Mouse (Mus musculus): ENCODE results near the gene Ednra.
"Not testable (repeated sequence)": the region's sequence is repeated elsewhere in the genome, so short reads cannot be mapped to it uniquely, and the experiment has no call there.

Gene Ednra

DNA sequence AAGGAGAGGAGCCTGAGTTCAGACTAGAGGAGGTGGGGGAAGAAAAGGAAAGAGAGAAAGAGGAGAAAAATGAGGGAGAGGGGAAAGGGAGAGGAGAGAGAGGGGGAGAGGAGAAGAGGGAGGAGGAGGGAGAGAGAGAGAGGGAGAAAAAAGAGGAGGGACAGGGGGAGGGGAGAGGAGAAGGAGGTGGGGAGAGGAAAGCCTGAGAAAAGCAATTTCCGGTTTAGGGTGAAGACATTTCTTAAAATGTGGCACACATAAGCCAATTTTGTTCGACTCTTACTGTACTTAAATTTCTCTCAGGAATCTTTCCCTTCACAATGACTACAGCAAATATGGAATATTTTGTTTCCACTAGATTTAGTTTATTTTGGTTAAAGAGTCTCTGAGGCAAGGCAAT is 5.3 kb downstream of the Ednra start:
- no peak for DNase-seq (ENCODE audit: low spot score in 2 of 2)

DNA sequence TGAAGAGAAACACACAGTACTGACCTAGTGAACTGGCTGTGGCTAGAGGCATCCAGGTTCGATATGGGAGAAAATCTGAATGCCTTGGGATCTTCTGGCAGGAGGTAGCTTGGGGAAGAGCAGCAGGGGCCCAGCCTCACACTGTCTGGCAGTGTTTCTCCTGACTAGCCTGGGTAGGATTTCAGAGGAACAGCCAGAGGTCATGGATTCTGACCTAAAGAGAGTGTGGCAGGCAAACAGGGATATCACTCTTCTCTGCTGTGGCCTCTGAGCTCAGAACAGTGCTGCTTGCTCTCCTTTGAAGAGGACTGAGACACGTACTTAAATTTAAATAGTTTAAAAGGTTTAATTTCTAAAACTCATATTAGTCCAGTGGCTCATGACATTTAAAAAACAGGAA is 7.2 kb downstream of the Ednra start:
- no peak for DNase-seq (ENCODE audit: low spot score in 2 of 2)

DNA sequence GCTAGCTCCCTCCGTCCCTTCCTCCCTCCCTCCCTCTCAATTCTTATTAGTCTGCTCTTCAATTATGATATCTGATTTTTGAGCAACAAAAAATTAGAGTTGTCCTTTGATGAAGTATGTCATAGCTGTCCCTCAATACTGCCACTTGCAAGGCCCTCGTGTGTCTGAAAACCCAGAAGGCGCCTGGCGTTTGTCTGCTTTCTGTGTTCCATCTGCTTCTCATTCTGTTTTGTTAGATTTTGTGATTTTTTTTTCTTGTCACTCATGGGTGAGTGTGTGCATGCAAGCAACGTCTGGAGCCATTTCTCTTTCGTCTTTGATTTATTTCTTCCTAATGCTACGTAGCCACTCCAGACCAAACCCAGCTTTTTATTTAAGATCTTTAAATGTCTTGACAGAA is 9.8 kb downstream of the Ednra start:
- no peak for DNase-seq (ENCODE audit: low spot score in 2 of 2)

DNA sequence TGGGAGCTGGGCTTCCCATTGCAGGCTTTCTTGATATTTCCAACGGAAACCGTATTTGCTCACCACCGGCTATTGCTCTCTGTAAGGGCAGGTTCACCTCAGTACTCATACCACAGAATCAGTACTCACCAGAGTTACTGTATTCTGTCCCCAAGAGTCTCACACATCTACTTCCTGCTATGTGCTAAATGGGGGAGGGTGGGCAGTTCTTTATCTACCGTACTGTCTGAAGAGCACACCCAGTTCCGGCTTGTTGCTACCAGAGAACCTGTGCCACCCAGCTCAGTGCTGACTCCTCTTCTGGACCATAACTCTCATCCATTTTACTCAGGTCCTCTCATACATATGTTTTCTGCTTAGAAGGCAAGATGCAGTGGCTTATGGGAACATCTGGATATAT is 10.6 kb downstream of the Ednra start:
- no peak for DNase-seq (ENCODE audit: low spot score in 2 of 2)

DNA sequence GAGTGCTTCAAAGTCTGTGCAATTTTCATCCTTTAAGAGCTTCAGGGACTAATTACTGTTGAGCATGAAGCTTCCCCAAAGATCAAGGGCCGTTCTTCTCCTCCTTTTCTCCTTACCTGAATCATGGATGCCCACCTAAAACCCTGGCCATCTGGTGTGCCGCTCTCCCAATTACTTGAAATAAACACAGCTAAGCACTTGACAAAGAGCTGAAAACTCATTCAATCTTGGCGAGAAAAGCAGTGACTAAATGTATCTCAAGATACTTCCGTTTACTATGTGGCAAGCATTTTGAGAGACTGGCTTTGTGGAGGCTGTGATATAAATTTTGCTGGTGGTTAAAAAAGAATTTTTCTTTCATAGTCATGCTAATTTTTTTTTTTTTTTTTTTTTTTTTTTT is 19.5 kb downstream of the Ednra start:
- no peak for DNase-seq (ENCODE audit: low spot score in 2 of 2)

DNA sequence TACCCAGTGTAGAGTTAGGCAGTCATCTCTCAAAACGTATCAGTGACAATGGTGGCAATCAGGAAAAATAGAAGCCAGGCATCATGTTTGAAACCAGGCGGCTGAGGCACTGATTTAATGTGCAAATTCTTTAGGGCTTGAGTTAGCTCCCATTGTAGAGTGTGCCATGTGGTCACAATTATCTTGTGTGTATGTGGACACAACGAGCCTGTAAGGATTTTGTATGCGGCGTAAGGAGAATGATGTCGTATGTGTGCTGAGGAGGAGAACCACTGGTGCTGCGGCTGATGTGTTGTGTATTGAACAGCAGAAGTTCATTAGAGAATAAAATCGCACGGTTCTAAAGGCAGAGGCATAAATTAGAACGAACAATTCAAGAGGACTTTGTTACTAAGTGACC is 26.2 kb downstream of the Ednra start:
- DNase-seq (ENCODE audit: low spot score in 2 of 2), result no peak

DNA sequence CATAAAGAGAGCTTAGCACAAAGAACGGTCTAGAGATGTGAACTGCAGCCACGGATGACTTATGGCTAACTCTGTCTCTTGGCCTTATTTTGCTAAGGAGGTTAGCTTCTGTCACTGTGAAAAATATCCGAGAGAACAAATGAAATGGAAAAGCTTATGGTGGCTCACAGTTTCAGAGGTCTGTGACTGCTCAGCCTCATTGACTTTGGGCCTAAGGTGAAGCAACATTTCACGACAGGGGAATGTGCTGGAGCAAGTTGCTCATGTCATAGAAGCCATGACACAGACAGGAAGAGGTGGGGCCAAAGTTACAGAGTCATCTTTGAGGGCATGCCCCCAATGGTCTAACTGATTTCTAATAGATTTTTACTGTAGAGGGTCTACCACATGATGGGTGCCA is 28.1 kb downstream of the Ednra start:
- no peak for DNase-seq (ENCODE audit: low spot score in 2 of 2)

DNA sequence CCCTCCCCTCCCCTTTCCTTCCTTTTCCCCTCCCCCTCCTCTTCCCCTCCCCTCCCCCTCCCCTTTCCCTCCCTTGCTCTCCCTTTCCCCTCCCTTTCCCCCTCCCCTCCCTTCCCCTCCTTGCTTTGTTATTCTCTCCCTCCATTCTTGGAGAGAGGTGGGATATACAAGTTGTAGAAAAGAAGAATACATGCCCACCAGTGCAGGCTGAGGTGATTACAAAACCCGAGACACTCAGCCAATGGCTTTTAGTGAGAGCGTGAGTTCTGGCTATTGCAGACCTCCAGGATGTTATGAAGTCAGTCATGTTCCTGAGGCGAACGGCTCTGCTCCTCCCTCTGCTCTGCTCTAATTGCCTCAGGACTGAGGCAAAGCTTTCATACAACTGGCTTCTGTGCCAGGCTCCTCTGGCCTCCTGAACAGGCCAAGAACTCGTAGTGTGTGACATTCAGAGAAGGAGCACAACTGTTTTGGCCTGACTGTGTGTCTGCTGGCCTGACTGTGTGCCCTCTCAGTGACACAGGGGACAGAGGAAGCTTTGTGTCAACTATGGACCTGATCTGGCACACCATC is 28.7 kb downstream of the Ednra start:
- DNase-seq (ENCODE audit: low spot score in 2 of 2), result no peak

DNA sequence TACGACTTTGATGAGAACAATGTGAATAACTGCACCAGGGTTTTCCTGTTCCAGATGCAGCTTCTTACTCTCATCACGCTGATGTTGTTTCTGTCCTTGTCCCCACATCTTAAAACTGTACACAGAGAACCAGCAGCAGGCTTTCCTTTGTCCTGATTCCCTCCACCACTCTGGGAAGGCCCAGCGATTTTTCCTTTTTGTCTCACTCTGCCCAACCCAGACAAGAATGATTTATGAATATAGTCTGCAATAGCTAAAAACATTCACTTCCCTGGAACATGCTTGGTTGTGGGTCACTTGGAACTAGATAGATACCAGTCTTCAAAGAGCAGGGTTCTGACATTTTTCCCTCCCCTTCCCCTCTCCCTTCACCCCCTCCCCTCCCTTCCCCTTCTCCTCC is 29.2 kb downstream of the Ednra start:
- no peak for DNase-seq (ENCODE audit: low spot score in 2 of 2)

DNA sequence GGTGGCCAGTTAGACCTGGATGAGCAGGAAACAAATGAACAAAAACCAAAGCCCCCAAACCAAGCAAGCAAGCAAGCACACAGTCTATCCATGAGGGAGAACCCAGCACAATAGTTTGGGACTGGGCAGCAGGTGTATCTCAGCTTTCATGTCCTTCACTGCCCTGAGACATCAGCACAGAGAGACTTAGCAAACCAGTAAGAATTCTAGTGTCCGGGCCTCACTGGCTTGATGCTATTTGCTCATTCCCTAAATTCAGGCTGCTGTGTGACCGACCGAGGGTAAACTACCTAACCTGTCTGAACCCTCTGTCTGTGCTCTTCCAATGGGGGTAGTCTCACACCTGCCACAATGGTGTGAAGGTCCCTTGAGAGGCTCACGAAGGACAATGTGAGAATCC is 29.7 kb downstream of the Ednra start:
- no peak for DNase-seq (ENCODE audit: low spot score in 2 of 2)

DNA sequence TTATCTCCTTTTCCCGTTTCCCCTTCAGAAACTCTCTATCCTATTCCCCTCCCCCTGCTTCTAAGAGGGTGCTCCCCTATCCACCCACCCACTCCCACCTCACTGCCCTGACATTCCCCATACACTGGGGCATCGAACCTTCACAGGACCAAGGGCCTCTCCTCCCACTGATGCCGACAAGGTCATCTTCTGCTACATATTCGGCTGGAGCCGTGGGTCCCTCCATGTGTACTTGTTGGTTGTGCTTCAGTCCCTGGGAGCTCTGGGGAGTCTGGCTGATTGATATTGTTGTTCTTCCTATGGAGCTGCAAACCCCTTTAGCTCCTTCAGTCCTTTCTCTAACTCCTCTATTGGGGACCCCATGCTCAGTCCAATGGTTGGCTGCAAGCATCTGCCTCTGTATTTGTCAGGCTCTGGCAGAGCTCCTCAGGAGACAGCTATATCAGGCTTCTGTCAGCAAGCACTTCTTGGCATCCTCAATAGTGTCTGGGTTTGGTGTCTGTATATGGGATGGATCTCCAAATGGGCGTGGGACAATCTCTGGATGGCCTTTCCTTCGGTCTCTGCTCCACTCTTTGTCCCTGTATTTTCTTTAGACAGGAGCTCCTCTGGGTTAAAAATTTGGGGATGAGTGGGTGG is 34.7 kb downstream of the Ednra start:
- DNase-seq (ENCODE audit: low spot score in 2 of 2), result not testable (repeated sequence)

DNA sequence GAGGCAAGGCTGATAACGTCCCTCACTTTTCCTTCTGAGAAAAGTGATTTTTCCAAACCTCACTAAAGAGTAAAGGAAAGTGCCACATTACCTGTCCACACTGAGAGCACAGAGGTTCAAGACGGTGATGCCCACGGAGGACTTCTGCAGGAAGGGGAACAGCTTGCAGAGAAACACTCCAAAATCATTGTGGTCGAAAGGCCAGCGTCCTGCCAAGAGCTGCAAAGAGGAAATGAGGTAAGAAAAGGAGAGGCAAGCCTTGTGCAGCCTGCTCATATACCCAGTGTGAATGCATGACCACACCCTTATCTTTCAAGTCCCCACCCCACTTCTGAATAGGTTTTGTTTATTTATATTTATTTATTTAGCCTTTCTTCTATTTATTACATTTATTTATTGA is 35.3 kb downstream of the Ednra start:
- DNase-seq (ENCODE audit: low spot score in 2 of 2), result no peak

DNA sequence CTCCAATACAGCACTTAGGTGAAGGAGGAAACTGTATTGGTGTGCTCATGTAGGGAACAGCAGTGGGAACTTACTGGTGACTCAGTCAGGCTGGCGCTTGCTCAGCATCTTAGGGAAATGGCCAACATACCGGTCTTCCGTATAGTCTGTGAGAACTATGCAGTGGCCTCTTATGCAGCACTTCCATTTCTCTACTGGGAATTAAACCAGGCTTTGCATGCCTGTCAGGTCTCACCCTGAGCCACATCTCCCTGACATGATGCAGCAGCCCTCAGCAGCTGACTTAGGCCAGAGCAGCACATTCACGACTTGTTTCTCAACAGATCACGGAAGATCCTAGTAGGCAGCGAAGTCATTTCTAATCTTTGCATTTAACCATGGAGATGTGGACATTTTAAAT is 39.9 kb downstream of the Ednra start:
- DNase-seq (ENCODE audit: low spot score in 2 of 2), result no peak

DNA sequence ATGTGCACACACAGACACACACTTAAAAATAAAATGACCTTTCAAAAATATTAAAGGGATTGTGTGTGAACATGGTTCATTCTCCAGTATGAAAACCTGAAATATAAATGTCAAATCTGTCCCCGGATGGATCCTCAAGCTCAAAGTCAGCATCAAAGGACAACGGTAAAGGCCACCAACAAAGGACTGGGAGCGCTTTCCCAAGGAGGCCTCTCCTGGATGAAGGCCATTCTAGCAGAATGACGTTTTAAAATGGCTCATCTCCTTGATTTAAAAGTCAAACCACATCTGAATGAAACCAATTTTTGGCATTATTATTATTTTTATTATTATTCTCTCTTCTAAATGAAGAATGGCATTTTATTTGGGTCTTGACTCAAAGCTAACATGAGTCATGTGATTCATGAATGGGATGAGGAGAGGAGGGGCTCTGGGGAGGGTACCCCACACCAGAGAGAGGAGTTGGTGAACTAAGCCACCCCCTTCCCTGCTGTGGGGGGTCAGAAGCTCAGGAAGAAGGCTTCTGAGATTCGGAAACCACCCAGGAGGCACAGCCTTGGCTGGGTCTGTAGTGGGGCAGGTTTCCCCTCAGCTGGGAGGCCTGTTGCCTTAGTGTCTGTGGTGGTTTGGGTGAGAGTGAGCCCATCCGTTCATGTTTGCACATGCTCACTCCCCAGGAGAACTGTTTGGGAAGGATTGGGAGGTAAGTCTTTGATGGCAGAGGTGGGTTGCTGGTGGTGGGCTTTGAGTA is 40.7 kb downstream of the Ednra start:
- no peak for DNase-seq (ENCODE audit: low spot score in 2 of 2)

DNA sequence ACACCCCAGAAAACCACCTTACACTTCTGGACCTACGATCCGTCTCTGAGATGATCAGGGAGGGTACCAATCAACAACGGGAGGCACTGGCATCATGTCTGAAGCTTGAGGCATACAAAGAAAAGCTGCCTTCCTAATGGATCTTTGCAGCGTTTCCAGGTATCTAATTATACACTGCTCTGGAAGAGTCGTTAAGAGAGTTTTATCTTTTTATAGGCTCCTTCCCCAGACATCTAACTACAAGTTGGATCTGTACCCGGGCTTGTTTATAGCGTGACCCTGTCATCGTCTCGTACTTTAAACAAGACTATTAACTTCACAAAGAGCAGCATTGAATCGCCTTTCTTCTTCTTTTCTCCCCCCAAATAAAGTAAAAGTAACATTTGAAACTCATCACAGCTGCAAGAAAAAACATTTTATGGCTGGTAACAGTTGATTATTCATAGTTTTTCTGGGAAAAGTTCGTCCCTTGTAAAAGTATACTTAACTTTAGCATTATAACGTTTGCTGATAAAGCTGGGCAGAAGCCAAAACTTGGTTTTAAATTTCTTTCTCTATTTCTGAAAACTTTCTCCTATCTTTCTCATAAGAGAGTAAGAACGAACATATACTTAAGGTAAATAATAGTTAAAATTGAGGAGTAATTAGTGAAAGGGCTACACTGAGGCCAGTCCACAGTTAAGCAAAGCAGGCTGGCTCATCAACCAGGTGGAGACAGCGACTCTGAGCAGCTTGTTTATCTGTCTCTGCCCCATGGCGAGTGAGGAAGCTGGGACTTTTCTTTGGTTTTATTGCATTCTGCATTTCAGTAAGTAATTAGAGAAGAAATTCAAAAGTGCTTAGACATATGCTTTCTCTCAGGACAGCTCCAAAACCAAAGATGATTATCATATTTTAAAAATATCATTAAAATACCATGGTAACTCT is 42.0 kb downstream of the Ednra start:
- DNase-seq (ENCODE audit: low spot score in 2 of 2), result no peak

DNA sequence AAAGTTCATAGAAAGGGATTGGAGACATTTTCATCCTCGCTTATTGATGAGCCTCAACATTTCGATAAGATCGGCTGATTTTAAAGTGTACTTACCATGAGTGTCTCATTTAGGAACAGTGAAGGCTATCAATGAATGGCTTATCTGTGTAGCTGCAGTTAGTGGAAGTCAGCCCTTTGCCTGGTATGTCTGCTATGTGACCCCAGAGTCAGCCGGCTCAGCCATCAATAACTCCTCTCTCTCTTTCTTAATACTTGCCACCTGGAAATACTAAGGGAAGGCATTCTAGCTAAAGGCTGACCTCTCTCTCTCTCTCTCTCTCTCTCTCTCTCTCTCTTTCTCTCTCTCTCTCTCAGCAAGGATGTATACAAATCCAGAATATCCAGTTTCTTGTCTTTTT is 52.2 kb downstream of the Ednra start:
- no peak for DNase-seq (ENCODE audit: low spot score in 2 of 2)

DNA sequence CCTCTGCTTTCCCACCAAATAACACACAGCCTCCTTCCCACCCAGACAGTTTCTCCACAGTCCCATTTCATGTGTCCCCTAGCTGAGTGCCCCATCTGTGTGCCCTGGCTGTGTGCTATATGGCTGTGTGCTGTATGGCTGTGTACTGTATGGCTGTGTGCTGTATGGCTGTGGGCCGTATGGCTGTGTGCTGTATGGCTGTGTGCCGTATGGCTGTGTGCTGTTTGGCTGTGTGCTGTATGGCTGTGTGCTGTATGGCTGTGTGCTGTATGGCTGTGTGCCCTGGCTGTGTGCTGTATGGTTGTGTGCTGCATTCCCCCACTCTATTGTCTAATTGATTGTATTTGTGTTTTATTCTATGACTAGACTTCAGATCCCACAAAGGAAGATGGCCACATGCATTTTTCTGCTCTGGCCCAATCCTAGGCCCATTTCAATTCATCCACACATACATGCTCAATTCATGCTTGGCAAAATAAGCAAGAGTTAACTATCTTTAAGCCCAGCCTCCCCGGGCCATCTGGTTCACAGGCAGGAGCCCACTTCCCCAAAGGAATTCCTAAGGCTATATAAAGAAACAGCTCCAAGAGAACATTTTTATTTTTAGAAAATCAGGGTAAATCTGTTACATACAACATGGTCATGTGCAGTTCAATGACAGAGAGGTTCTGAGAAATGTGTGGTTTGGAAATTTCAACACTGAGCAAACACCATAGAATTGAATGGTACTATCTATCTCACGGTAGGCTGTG is 53.5 kb downstream of the Ednra start:
- DNase-seq (ENCODE audit: low spot score in 2 of 2), result no peak

DNA sequence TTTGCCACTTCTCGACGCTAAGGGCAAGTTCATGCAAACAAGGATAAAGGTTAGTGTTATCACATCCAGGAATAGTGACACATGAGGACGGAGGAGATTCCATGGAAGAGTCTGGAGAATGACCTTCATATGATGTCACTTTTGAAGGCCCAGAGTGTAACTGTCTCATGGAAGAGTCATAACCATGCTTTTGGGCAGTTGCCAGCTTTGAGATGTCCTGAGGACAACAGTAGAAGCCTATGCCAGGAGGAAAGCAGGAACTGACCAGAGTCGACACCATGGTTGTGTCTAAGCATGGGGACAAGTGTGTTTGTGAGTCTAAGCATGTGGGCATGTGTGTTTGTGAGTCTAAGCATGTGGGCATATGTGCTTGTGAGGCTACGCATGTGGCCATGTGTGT is 56.3 kb downstream of the Ednra start:
- no peak for DNase-seq (ENCODE audit: low spot score in 2 of 2)

DNA sequence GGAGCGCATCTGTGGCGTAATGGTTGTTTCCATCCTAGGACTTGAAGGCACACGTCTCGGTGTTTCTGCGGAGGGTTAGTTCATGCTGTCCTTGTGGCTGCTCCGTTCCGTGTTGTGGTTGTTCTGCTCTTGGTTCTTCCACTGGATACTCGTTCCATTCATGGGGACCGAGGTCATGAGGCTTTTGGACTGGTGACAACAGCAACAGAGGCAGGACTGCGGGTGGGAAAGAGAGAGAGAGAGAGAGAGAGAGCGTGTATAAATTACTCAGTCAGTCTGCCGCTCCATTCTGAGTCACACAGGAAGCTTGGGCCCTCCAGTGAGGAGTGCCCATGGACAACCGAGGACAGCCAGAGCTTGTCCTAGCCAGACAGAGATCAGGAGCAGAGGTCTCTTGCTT is 59.4 kb downstream of the Ednra start:
- DNase-seq (ENCODE audit: low spot score in 2 of 2), result no peak

DNA sequence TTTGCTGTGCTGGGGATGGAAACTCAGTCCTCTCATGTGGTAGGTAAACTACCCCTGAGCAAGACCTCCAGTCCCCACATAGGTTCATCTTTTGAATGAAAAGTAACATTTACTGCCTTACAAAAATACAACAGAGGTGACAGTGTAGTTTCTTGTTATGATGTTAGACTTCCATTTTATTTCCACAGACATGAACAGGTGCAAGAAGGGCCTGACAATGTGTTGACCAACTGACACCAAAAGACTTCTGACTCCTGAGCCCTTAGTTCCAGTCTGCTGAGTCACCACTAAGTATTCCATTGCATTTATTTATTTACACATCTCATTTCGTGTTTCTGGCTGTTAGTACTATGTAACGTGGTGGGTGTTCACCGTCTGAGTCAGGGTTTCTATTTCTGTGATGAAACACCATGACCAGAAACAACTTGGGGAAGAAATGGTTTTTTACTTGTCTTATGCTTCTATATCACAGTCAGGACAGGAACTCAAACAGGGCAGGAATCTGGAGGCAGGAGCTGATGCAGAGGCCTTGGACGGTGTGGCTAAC is 64.7 kb downstream of the Ednra start:
- no peak for DNase-seq (ENCODE audit: low spot score in 2 of 2)

DNA sequence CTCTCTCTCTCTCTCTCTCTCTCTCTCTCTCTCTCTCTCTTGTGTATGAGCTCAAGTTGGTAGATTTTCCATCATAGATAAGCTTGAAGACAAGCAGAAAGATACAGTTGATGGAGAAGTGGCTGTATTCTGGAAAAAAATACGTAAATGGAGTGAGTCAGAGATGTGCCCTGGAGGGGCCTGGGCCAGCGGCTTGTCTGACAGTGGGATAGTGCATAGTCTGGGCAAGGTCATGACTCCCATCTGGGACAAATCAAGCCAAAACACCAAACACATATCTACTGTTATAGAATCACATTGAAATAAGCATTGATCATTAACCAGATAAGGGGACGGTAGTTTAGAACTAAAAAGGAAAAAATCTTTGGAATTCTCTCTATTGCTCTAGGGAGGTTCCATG is 65.9 kb downstream of the Ednra start:
- DNase-seq (ENCODE audit: low spot score in 2 of 2), result no peak
